Mouse (Mus musculus) lung, postnatal 36 days (tissue): ENCODE data around the gene Spout1.
"Not testable (repeated sequence)": the region's sequence is repeated elsewhere in the genome, so short reads cannot be mapped to it uniquely, and the experiment has no call there.

Source experiments
- DNase-seq: peaks from one replicate; pipeline ENCODE4 v3.0.0; 2022; ENCODE audit warnings: mixed read lengths

Spout1 gene

GRCm38 (mm10) chr2:30176561-30176960 lies 1.7 kb downstream of the Spout1 start:
- no peak for DNase-seq

GRCm38 (mm10) chr2:30175897-30176296 lies 2.4 kb downstream of the Spout1 start:
- no peak for DNase-seq

GRCm38 (mm10) chr2:30173541-30174240 lies 4.6 kb downstream of the Spout1 start:
- DNase-seq: no peak

GRCm38 (mm10) chr2:30171997-30172382 lies 6.3 kb downstream of the Spout1 start:
- no peak for DNase-seq

GRCm38 (mm10) chr2:30171371-30171996 lies 6.8 kb downstream of the Spout1 start, which contains the start of gene Endog:
TSS of gene Endog (plus strand) at chr2:30171493.
- peak; percentile 93 for DNase-seq

- DNase-seq: no peak
Observed at GRCm38 (mm10) chr2:30166677-30167076, 11.6 kb downstream of the Spout1 start.

- DNase-seq: no peak
Observed at GRCm38 (mm10) chr2:30164340-30164932, 13.8 kb downstream of the Spout1 start.

GRCm38 (mm10) chr2:30161809-30162208 lies 16.4 kb downstream of the Spout1 start:
- peak; percentile 56 for DNase-seq

- DNase-seq: not testable (repeated sequence)
Observed at GRCm38 (mm10) chr2:30159871-30160270, 18.4 kb downstream of the Spout1 start.

- no peak for DNase-seq
Observed at GRCm38 (mm10) chr2:30152616-30153015, 25.6 kb downstream of the Spout1 start.

- DNase-seq: no peak
Observed at GRCm38 (mm10) chr2:30151840-30152239, 26.4 kb downstream of the Spout1 start.

GRCm38 (mm10) chr2:30147466-30147865 lies 30.8 kb downstream of the Spout1 start:
- DNase-seq: peak; percentile 87

- DNase-seq: no peak
Observed at GRCm38 (mm10) chr2:30144436-30144835, 33.8 kb downstream of the Spout1 start.

GRCm38 (mm10) chr2:30140021-30140420 lies 38.2 kb downstream of the Spout1 start:
- not testable (repeated sequence) for DNase-seq

GRCm38 (mm10) chr2:30136458-30136857 lies 41.8 kb downstream of the Spout1 start:
- DNase-seq: no peak

GRCm38 (mm10) chr2:30134928-30135620 lies 43.2 kb downstream of the Spout1 start:
- peak; percentile 19 for DNase-seq

- DNase-seq: peak; percentile 23
Observed at GRCm38 (mm10) chr2:30134378-30134711, 43.9 kb downstream of the Spout1 start.

- DNase-seq: peak; percentile 100
Observed at GRCm38 (mm10) chr2:30133613-30134377, 44.5 kb downstream of the Spout1 start, which contains the start of gene Tbc1d13. TSS of gene Tbc1d13 (plus strand) at chr2:30133746.

- DNase-seq: peak; percentile 64
Observed at GRCm38 (mm10) chr2:30132801-30133612, 45.3 kb downstream of the Spout1 start.

- DNase-seq: not testable (repeated sequence)
Observed at GRCm38 (mm10) chr2:30131240-30131639, 47.0 kb downstream of the Spout1 start.

GRCm38 (mm10) chr2:30130156-30130555 lies 48.1 kb downstream of the Spout1 start:
- DNase-seq: no peak

- peak; percentile 86 for DNase-seq
Observed at GRCm38 (mm10) chr2:30128789-30129188, 49.5 kb downstream of the Spout1 start.
